Mouse (Mus musculus): ENCODE measurements around the gene Wbp4. TPM values are rescaled to one million over a fixed set of nuclear protein-coding genes. Genes with fewer than 3 reads are reported as not detected.
A peak's percentile ranks its signal among the peaks of the same experiment; 100 is the strongest.
"Not testable (repeated sequence)": the region's sequence is repeated elsewhere in the genome, so short reads cannot be mapped to it uniquely, and the experiment has no call there.

Wbp4 gene
- polyA plus RNA-seq, 1 experiment from 2014 or later = 41.5 TPM

DNA sequence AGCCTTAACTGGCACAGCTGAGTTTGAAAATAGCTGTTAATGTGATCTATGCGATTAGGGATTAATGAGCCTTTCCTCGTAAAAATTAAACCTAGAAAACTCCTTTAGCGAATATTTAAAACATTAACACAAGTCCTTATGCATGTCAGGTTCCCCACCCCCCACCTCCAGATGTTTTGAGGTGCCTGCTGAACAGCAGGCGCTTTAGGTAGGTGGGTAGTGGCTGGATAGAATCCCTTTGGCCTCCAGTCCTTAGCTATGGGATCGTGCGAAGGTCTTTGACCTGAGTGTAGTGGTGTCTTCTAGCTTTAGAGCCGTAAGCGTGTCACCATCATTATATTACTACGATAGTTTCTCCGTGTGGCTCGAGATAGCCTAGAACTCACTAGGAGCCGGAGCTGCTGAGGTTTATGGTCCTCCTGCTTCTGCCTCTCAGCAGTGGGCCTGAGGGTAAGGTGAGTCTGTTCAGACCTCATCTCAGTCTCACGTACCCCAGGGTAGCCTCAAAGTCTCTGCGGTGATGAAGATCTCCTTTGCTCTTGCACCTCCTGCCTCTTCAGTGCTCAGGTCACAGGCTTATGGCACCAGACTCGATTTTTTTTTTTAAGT is 1.5 kb upstream of the Wbp4 start:
- Histone ChIP-seq H3K27me3 (replicated peaks) (no peaks in the 10 kb centered on the region), H3K4me1 (peaks cover 36% of the 10 kb centered on the region), H3K9me3 (no peaks in the 10 kb centered on the region), H3K36me3 (no peaks in the 10 kb centered on the region), H3K4me2 (peak overlapping the region; percentile 67), H3K9ac (peak overlapping the region; percentile 98; the same call in 1 of the 2 replicates), H3K27ac (peak overlapping the region; percentile 100), H3K4me3 (replicated peaks) (peak overlapping the region; percentile 96)
- ATAC-seq (ENCODE audit: insufficient read depth, low FRiP score, low read depth) = no peak
- 19% methylated on average over 15 of the region's 15 CpGs for WGBS

DNA sequence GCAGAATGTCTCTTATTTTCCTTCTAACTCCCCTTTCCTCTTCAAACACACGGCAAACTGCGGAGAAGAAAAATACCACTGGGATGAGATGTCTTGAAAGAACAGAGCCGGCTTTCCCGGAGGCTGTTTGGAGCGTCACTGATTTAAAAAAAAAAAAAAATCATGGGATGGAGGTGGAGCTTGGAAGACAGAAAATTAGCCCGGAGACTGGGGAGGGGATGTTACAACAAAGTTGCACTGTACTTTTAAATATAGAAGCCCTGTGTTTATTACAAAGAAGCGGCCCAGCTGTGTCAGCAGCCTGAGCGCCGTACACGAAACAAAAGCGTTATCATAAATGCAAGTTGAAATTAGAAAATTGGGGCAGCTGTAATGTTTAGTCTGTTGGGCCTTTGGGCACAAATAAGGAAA is 936 bp upstream of the Wbp4 start:
- ATAC-seq (ENCODE audit: insufficient read depth, low FRiP score, low read depth) = no peak
- Histone ChIP-seq H3K4me1 (peaks cover 35% of the 10 kb centered on the region), H3K36me3 (no peaks in the 10 kb centered on the region), H3K4me3 (replicated peaks) (peak overlapping the region; percentile 96), H3K9ac (peak overlapping the region; percentile 98), H3K4me2 (peak overlapping the region; percentile 67), H3K9me3 (no peaks in the 10 kb centered on the region), H3K27me3 (replicated peaks) (no peaks in the 10 kb centered on the region), H3K27ac (peak overlapping the region; percentile 100)
- WGBS = under 1% methylated on average over 11 of the region's 11 CpGs

DNA sequence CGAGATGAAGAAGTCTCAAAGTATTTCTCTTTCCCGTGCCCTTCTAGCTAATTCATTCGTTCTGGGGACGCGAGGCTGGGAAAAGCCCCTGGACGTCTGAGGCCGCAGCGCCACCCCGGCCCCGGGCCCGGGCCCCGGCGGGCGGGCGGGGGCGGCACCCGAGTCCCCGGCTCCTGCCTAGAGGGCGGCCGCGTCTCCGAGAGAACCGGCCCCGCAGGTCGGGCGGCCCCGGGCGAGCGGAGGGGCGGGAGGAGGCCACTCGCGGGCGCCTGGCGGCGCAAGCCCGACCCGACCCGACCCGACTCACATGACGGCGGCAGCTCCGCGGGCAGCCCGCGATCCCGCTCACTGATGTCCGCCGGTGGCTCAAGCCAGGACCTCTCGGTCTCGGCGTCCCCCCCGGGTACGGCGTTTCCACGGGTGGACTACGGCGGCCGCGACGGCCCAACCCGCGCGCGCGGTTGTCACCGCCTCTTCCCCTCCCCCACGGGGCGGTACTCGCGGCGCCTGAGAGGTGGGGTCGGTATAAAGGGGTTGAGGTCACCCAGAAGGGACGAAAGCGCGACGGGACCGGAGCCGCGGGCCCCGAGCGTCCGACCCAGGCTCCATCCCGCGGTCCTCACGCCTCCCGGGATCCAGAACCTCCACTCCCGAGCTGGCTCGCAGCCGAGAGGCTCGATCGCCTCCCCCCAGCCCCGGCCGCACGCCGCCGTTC is 539 bp downstream of the Wbp4 start, which contains the start of gene Elf1:
Gene Elf1 (plus strand): TSS at position 571 of the 715 bp plus-strand sequence.
- peak; percentile 78 for ATAC-seq (ENCODE audit: insufficient read depth, low FRiP score, low read depth)
- H3K36me3 ChIP-seq = peaks cover 5% of the 10 kb centered on the region
- no peaks in the 10 kb centered on the region for H3K9me3 ChIP-seq
- H3K4me2 ChIP-seq = peak within 1 kb of the TSS; percentile 67
- H3K4me1 ChIP-seq = peaks cover 24% of the 10 kb centered on the region
- peak within 1 kb of the TSS; percentile 100 for H3K27ac ChIP-seq
- peak within 1 kb of the TSS; percentile 98 for H3K9ac ChIP-seq
- H3K27me3 ChIP-seq (replicated peaks) = no peaks in the 10 kb centered on the region
- under 1% methylated on average over 93 of the region's 96 CpGs for WGBS
- H3K4me3 ChIP-seq (replicated peaks) = peak within 1 kb of the TSS; percentile 96

DNA sequence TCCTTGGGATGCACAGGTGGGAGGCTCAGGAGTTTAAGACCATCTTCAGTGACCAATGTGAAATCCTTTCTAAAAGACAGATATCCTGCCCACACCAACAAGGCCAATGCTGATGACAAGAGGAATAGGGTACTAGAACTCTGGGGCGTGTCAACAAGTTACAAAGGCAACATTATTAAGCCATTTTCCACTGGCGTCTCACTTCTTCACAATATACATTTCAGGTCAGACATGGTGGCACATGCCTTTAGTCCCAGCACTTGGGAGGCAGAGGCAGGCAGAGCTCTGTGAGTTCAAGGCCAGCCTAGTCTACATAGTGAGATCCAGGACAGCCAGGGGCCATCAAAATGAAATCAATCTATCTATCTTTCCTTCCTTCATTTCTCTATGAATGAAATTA is 7.9 kb downstream of the Wbp4 start:
- H3K27ac ChIP-seq = no peak overlapping the region
- peaks cover 47% of the 10 kb centered on the region for H3K36me3 ChIP-seq
- H3K9me3 ChIP-seq = no peaks in the 10 kb centered on the region
- H3K4me1 ChIP-seq = no peaks in the 10 kb centered on the region
- 92% methylated on average over 2 of the region's 2 CpGs for WGBS
- no peak overlapping the region for H3K9ac ChIP-seq
- H3K27me3 ChIP-seq (replicated peaks) = no peaks in the 10 kb centered on the region
- ATAC-seq (ENCODE audit: insufficient read depth, low FRiP score, low read depth) = no peak
- no peak overlapping the region for H3K4me3 ChIP-seq (replicated peaks)
- H3K4me2 ChIP-seq = no peak overlapping the region

DNA sequence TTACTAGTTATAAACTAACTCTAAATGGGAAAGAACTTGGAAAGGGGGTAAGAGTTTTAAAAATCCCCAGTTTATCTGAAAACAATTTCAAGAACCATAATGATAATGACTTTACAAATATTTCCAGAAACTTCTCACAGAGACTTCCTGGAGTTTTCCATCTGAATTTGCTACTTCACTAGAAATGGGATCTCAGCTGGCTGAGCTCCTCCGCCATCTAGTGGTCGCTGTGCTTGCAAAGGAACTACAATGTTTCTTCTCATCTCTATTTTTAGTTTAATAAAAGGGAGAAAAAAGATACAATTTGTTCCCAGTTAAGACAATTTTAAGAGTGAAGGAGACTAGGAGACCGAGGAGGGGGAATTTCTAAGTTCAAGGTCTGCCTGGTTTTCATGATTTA is 13.7 kb downstream of the Wbp4 start:
- Histone ChIP-seq H3K27me3 (replicated peaks) (no peaks in the 10 kb centered on the region), H3K36me3 (peaks cover 46% of the 10 kb centered on the region), H3K4me1 (no peaks in the 10 kb centered on the region), H3K4me2 (no peak overlapping the region), H3K9me3 (no peaks in the 10 kb centered on the region), H3K27ac (no peak overlapping the region), H3K4me3 (replicated peaks) (no peak overlapping the region), H3K9ac (no peak overlapping the region)
- 22% methylated on average over 3 of the region's 3 CpGs for WGBS
- ATAC-seq (ENCODE audit: insufficient read depth, low FRiP score, low read depth) = no peak

DNA sequence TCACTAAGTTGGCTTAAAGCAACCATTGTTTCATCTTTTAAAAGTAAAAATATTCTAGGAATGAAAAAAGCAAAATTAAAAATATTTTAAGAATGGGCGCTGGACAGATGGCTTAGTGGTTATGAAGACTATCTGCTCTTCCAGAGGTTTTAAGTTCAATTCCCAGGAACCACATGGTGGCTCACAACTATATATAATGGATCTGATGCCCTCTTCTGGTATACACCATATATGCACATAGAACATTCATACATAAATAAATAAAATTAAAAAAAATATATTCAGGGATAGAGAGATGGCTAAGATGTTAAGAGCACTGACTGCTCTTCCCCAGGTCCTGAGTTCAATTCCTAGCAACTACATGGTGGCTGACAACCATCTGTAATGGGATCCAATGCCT is 15.7 kb downstream of the Wbp4 start:
- no peak overlapping the region for H3K9ac ChIP-seq
- H3K4me1 ChIP-seq = no peaks in the 10 kb centered on the region
- peaks cover 42% of the 10 kb centered on the region for H3K36me3 ChIP-seq
- no peak overlapping the region for H3K27ac ChIP-seq
- ATAC-seq (ENCODE audit: insufficient read depth, low FRiP score, low read depth) = no peak
- WGBS = 92% methylated on average over 1 of the region's 1 CpGs
- no peak overlapping the region for H3K4me2 ChIP-seq
- no peaks in the 10 kb centered on the region for H3K27me3 ChIP-seq (replicated peaks)
- H3K4me3 ChIP-seq (replicated peaks) = no peak overlapping the region
- H3K9me3 ChIP-seq = no peaks in the 10 kb centered on the region

DNA sequence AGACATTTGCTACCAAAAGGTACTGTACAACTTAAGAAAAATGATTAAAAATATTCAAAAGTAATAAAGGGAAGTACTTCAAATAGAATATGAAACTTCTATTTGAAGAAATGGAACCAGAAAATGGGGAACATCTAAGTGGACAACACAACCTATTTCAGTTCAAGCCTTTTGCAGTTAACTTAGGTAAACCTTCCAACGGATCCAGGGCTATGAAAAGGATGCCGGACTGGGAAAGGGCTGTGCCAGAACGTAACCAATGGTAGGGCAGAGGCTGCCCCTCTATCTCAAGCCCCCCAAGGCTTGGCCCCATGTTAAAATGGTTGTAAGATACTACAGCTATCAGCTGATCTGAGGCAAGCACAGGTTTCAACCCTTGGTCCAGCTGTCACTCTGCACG is 20.3 kb downstream of the Wbp4 start:
- Histone ChIP-seq H3K9ac (no peak overlapping the region), H3K4me2 (no peak overlapping the region), H3K4me3 (replicated peaks) (no peak overlapping the region), H3K27me3 (replicated peaks) (no peaks in the 10 kb centered on the region), H3K4me1 (no peaks in the 10 kb centered on the region), H3K9me3 (no peaks in the 10 kb centered on the region), H3K36me3 (peaks cover 23% of the 10 kb centered on the region), H3K27ac (no peak overlapping the region)
- WGBS = 88% methylated on average over 4 of the region's 4 CpGs
- ATAC-seq (ENCODE audit: insufficient read depth, low FRiP score, low read depth) = no peak

DNA sequence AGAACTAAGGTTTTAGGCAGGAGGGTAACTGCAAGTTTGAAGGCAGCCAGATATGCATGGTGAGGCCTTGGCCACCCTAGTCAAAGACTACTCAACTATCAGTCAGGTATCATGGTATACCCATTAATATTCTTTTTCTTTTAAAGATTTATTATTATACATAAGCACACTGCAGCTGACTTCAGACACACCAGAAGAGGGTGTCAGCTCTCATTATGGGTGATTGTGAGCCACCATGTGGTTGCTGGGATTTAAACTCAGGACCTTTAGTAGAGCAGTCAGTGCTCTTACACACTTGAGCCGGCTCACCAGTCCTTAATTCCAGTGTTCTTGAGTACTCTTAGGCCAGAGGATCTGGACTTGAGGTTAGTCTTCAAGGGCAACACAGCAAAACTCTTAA is 20.9 kb downstream of the Wbp4 start:
- ATAC-seq (ENCODE audit: insufficient read depth, low FRiP score, low read depth) = no peak
- 73% methylated on average over 1 of the region's 1 CpGs for WGBS
- Histone ChIP-seq H3K27me3 (replicated peaks) (no peaks in the 10 kb centered on the region), H3K4me1 (no peaks in the 10 kb centered on the region), H3K36me3 (peaks cover 19% of the 10 kb centered on the region), H3K4me3 (replicated peaks) (no peak overlapping the region), H3K9me3 (no peaks in the 10 kb centered on the region), H3K9ac (no peak overlapping the region), H3K27ac (no peak overlapping the region), H3K4me2 (no peak overlapping the region)

DNA sequence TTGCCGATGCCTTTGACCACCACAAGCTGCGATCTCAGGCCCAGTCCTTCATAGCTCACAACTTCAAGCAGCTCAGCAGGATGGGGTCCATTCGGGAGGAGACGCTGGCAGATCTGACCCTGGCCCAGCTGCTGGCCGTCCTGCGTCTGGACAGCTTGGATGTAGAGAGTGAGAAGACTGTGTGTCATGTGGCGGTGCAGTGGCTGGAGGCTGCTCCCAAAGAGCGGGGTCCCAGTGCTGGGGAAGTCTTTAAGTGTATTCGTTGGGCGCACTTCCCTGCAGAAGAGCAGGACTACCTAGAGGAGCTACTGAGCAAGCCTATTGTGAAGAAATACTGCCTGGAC is 28.8 kb downstream of the Wbp4 start:
- not testable (repeated sequence) for ATAC-seq (ENCODE audit: insufficient read depth, low FRiP score, low read depth); H3K4me3 ChIP-seq (replicated peaks); H3K9ac ChIP-seq; H3K27ac ChIP-seq; H3K9me3 ChIP-seq; H3K36me3 ChIP-seq; H3K27me3 ChIP-seq (replicated peaks); H3K4me2 ChIP-seq; H3K4me1 ChIP-seq
- WGBS = 92% methylated on average over 6 of the region's 10 CpGs

DNA sequence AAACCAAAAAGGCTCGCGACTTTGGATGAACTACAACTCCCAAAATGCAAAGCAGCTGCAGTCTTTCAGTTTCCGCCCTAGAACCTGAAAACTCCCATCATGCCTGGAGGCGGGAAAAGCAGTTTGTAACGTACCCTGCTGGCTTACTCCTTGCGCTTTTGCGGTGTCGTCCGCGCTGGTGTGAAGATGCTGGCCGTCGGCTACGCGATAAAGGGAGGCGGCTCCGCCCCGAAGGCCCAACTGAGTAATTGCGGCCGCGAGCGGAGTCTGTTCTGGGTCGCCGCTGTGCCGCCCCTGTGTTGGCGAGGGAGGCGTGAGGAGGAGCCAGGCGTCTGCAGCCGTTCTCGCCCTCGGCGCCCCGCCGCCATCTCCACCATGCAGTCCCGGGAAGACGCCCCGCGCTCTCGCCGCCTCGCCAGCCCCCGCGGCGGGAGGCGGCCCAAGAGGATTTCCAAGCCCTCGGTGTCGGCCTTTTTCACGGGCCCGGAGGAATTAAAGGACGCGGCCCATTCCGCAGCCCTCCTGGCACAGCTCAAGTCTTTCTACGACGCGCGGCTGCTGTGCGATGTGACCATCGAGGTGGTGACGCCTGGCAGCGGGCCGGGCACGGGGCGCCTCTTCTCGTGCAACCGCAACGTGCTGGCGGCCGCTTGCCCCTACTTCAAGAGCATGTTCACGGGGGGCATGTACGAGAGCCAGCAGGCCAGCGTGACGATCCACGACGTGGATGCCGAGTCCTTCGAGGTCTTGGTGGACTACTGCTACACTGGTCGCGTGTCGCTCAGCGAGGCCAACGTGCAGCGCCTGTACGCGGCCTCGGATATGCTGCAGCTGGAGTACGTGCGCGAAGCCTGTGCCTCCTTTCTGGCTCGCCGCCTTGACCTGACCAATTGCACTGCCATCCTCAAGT is 29.4 kb downstream of the Wbp4 start, which contains the start of gene Kbtbd6:
Gene Kbtbd6 (plus strand): TSS at position 155 of the 910 bp plus-strand sequence.
- WGBS = 23% methylated on average over 47 of the region's 89 CpGs
- not testable (repeated sequence) for H3K9ac ChIP-seq
- H3K27ac ChIP-seq = peak within 1 kb of the TSS; percentile 63; the same call in 1 of the 2 replicates

DNA sequence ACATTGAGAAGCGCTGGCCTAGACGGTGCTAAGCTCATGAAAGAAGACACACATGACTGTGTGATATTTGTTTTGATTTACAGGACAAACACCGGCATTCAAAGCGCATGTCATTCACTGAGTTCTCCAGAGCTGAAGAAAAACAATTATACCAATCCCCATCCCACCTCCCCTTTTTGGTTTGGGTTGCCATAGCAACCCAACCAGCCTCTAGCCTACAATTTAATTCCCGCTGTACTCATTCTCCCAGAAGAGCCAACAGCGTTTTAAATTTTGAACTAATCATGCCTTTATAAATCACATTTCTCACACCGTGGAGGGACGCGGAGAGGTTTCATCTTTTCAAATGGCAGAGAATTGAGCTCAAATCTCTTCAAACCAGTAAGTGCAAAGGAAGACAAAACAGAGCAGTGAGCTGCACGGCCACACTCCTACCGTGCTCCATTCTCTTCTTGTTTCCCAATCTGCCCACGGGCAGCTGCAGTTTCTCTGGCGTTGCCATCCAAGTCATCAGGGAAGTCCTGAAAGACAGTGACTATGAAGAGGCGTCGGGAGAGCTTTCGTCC is 36.2 kb downstream of the Wbp4 start:
- 71% methylated on average over 16 of the region's 16 CpGs for WGBS

More for the DNA sequence above, 29.4 kb downstream of the Wbp4 start, which contains the start of gene Kbtbd6:
- H3K9me3 ChIP-seq; H3K27me3 ChIP-seq (replicated peaks); H3K36me3 ChIP-seq; H3K4me1 ChIP-seq: not testable (repeated sequence)
- peak within 1 kb of the TSS; percentile 79 for H3K4me2 ChIP-seq
- H3K4me3 ChIP-seq (replicated peaks) = peak within 1 kb of the TSS; percentile 63
- ATAC-seq (ENCODE audit: insufficient read depth, low FRiP score, low read depth) = peak; percentile 93

More for the DNA sequence above, 36.2 kb downstream of the Wbp4 start:
- H3K9ac ChIP-seq = no peak overlapping the region
- no peaks in the 10 kb centered on the region for H3K4me1 ChIP-seq
- H3K36me3 ChIP-seq = no peaks in the 10 kb centered on the region
- H3K27ac ChIP-seq = no peak overlapping the region
- H3K4me2 ChIP-seq = no peak overlapping the region
- H3K4me3 ChIP-seq (replicated peaks) = no peak overlapping the region
- H3K27me3 ChIP-seq (replicated peaks) = no peaks in the 10 kb centered on the region
- no peak for ATAC-seq (ENCODE audit: insufficient read depth, low FRiP score, low read depth)
- no peaks in the 10 kb centered on the region for H3K9me3 ChIP-seq

All from stomach, embryonic 15.5 days (tissue).